Mouse (Mus musculus): ENCODE results near the gene Ctps.

Gene Ctps

DNA sequence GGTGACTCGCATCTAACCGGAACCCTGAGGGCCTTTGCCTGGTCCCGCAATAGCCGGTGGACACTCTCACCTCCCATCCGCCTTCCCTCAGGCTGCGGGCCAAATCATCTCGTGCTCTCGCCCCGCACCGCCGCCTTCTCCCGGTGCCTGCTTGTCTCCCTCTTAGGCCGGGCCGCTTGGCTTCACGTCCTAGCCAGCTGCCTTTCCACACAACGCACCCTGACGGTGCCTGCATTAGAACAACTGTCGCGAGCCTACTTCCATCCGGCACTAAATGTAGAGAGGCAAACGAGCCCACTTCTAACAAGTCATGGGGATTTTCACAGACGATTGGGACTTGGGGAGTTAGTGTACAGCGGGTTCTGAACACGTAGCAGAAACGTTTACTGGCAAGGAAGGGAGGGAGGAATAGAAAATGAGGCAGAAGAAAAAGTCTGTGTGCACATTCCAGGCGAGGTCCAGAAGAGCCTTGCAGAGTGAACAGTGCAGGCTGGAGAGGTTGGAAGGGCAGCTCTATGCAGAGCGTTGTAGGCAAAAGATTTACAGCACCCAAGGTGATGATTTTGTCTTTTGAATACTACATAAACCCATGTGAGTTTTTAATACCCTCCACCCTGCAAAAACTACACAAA is 478 bp upstream of the Ctps start:
- no peak for DNase-seq

DNA sequence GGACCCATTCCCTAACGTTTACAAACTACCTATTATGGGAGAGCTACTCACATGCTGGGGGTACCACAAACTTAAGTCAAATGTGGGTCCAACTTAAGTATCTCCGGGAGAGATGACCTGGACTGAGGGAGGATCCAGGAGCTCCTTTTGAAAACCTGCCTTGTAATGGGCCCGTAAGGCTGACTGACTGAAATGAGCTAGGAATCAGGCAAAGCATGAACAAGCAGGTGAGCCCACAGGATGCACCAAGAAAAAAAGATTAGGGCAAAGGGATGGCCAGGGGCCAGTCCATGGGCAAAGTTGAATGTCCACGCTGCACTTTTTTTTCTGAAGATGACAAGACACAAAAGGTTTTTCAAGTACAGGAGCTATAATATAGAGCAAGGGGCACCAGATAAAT is 1.1 kb downstream of the Ctps start:
- no peak for DNase-seq

- DNase-seq: no peak
Observed at GRCm38 (mm10) chr4:120568005-120568404, 2.1 kb downstream of the Ctps start.

- no peak for DNase-seq
Observed at GRCm38 (mm10) chr4:120565726-120566125, 4.3 kb downstream of the Ctps start.

DNA sequence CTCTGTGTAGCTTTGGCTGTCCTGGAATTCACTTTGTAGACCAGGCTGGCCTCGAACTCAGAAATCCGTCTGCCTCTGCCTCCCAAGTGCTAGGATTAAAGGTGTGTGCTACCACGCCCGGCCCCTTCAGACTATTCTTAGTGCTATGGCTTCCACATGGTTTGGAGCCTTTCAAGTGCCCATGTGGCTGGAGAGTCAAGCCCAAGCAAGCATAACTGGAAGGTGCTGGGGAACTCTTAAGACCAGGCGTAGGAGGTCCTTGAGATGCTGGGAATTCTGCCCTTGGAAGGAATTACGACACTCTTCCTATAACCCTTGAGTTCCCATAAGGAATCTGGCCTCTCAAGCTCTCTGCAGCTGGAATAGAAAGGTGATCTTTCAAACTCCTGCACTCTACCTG is 13.5 kb downstream of the Ctps start:
- DNase-seq: no peak

- no peak for DNase-seq
Observed at GRCm38 (mm10) chr4:120544896-120545295, 25.2 kb downstream of the Ctps start.

GRCm38 (mm10) chr4:120538664-120539063 is 31.4 kb downstream of the Ctps start:
- no peak for DNase-seq

DNA sequence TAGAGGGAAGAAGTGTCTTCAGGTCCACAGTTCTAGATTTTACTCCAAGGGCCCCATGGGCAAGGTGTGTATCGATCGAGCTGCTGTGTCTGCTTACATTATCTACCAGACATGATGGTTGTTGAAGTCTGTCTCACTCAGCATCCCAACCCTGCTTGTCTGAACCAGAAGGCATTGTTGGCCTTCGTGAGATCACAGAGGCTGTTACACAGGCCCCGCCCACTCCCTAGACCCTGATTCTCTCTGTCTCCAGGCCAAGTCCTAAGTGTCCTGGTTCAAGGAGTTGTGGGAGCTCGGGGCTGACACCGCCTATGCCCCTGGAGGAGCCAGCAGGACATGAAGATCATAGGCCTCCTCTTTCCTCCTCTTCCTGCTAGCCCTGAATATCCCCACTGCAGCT is 38.1 kb downstream of the Ctps start, which contains the start of gene Slfnl1:
Slfnl1 (plus strand) TSS at position 246 of the 400 bp plus-strand sequence.
- no peak for DNase-seq

DNA sequence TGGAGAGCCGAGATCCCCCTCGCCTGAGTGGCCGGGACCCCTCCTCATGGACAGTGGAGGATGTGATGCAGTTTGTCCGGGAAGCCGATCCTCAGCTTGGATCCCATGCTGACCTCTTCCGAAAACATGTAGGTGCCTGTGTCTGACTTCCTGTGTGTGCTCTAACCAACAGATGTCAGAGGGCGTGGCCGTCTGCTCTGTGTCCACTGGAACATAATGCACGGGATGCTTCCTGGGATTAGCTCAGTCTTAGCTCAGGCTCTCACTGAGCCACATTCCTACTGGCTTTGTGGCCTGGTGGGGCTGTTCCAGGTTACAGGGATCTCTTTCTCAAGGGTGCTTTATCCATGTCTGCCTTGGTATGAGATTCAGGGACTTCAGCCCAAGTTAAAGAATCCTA is 41.9 kb downstream of the Ctps start:
- DNase-seq: no peak

GRCm38 (mm10) chr4:120523092-120523491 is 47.0 kb downstream of the Ctps start:
- no peak for DNase-seq

DNA sequence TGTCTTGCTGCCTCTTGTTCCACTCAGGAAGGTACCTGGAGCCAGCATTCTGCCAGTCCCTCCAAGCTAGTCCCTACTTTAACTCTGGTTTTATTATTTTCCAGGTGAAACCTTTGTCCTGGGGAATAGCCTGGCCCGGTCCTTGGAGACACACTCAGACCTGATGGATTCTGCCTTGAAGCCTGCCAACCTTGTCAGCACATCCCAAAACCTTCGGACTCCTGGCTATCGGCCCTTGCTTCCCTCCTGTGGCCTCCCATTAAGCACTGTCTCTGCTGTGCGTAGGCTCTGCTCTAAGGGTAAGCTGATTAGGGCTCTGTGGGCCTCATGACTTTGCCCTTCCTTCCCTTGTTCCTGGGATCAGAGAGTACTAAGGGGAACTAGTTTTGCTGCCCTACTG is 47.7 kb downstream of the Ctps start:
- DNase-seq: no peak

DNA sequence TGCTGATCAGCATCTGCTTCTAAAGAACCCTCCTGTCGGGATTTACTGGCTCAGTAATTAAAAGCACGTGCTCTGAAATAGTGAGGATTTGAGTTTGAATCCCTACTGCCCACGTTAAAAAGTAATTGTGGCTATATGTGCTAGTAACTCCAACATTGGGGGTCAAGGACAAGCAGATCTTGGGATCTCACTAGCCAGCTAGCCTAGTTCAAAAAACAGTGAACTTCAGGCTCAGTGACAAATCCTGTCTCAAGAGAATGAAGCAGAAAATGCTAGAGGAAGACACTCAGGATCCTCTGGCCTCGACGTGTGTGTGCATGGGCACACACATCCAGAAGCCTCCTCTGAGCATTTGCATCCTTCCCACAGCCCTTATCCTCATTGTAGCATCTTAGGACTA is 48.3 kb downstream of the Ctps start:
- no peak for DNase-seq

DNA sequence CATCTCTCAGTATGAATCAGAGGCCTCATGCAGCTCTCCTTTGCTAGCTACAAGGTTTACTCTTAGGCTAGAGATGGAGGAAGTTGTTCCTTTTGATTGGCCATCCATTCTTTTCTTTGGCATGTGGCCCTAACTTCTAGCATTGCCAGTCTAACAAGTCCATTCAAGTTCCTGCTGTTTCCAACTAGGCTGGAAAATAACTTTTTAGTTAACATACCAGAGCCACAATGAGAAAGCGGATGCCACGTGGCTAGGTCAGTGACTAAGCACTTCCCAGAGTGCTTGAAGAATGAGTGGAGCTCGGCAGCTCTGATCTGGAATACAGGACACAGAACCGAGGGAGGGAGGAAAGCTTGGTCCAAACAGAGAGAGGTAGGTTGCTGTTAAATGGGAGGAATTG is 52.7 kb downstream of the Ctps start:
- no peak for DNase-seq

- no peak for DNase-seq
Observed at GRCm38 (mm10) chr4:120516907-120517306, 53.2 kb downstream of the Ctps start.

DNA sequence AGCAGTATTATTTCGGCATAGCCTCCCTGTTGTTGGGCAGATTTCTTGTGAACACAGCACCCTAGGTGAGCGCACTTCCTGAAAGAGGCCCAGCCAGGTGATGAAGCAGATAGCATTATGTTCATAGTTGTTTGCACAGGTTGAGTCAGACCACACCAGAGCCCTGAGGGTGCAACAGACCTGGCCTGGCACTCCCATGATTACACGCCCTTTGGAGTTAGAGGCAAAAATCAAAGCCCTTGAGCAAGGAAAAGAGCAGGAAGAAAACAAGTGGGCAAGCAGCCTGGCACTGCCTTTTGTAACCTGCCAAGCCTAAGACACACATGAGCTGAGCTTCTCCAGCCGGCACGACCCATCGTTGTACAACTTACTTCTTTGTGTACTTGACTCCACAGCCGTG is 53.6 kb downstream of the Ctps start:
- no peak for DNase-seq

DNA sequence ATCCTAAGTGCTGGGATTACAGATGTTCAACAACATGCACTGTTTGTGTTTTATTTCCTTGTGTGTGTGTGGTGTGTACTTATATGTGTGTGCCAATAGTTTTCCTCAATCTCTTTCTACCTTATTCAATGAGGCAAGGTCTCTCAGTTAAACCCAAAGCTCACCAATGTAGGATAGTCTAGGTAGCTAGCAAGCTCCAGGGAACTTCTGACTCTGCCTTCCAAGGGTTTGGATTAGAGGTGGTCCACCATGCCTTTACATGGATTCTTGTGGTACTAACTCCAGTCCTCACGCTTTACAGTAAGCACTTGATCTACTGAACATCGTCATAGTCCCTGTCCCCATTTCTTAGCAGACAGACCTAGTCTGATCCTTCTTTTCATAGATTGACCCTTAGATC is 55.7 kb downstream of the Ctps start:
- no peak for DNase-seq

- DNase-seq: no peak
Observed at GRCm38 (mm10) chr4:120511203-120511602, 58.9 kb downstream of the Ctps start.

- no peak for DNase-seq
Observed at GRCm38 (mm10) chr4:120506955-120507354, 63.1 kb downstream of the Ctps start.

All from right cerebral cortex, postnatal 25 days (tissue).